ENCODE assay signal across 8 mouse cellular contexts in genomic region chr16:16213761-16214305, GRCm38 (mm10). TPM values are rescaled to one million over a fixed set of nuclear protein-coding genes. Genes with fewer than 3 reads are reported as not detected.
DNase-seq lines count a peak whose midpoint lies in the region; ATAC-seq and TF ChIP-seq lines count a peak whose summit lies in the region.

No protein-coding gene starts in this region.

- peak overlapping the region; percentile 92 for H3K9ac ChIP-seq in heart, embryonic 15.5 days
- H3K9ac ChIP-seq in intestine, embryonic 16.5 days (ENCODE audit: low read depth, low read length), result peak overlapping the region; percentile 80
- H3K9ac ChIP-seq in lung, postnatal 0 days (replicated peaks; ENCODE audit: low read depth), result peak overlapping the region; percentile 46

- H3K9me3 ChIP-seq in heart, embryonic 15.5 days (replicated peaks), result no peaks in the 10 kb centered on the region
- H3K9me3 ChIP-seq in intestine, embryonic 16.5 days (ENCODE audit: control insufficient read depth, low read length), result no peaks in the 10 kb centered on the region
- no peaks in the 10 kb centered on the region for H3K9me3 ChIP-seq in lung, postnatal 0 days (ENCODE audit: low read length)

- no peak for DNase-seq in heart, adult 8-10 months (ENCODE audit: low spot score)
- DNase-seq in lung, postnatal 0 days (ENCODE audit: low spot score), result no peak
- DNase-seq in ovary, postnatal 14 days (ENCODE audit: low spot score), result no peak
- DNase-seq in spleen, postnatal 36 days (ENCODE audit: low spot score in 2 of 2), result no peak

- no peaks in the 10 kb centered on the region for H3K36me3 ChIP-seq in heart, embryonic 15.5 days
- no peaks in the 10 kb centered on the region for H3K36me3 ChIP-seq in intestine, embryonic 16.5 days (ENCODE audit: control insufficient read depth, insufficient read depth, low read length)
- H3K36me3 ChIP-seq in lung, postnatal 0 days (ENCODE audit: insufficient read depth, low read length), result no peaks in the 10 kb centered on the region

- no peak for ATAC-seq in heart, embryonic 15.5 days (replicated peaks; ENCODE audit: insufficient number of reproducible peaks, insufficient read depth, low FRiP score, low read depth)
- peak; percentile 53 for ATAC-seq in intestine, embryonic 16.5 days
- ATAC-seq in lung, postnatal 0 days, result no peak
- no peak for ATAC-seq in cerebellum, adult (ENCODE audit: insufficient number of reproducible peaks, low FRiP score, low TSS enrichment)

- no peak for TF ChIP-seq EP300 in lung, postnatal 0 days (IDR thresholded peaks at IDR 0.05)

- H3K4me3 ChIP-seq in heart, embryonic 15.5 days, result peak overlapping the region; percentile 85
- peak overlapping the region; percentile 74 for H3K4me3 ChIP-seq in brown adipose tissue, adult 24 weeks (ENCODE audit: insufficient read depth, low read depth, low read length)
- H3K4me3 ChIP-seq in intestine, embryonic 16.5 days (ENCODE audit: low read length), result peak overlapping the region; percentile 74
- H3K4me3 ChIP-seq in lung, postnatal 0 days (ENCODE audit: low read depth, low read length), result peak overlapping the region; percentile 62

- peak overlapping the region; percentile 80 for H3K4me2 ChIP-seq in heart, embryonic 15.5 days
- peak overlapping the region; percentile 83 for H3K4me2 ChIP-seq in intestine, embryonic 16.5 days (ENCODE audit: low read depth, low read length)
- H3K4me2 ChIP-seq in lung, postnatal 0 days (replicated peaks; ENCODE audit: low read depth, low read length), result peak overlapping the region; percentile 94

- H3K27ac ChIP-seq in heart, embryonic 15.5 days, result peak overlapping the region; percentile 91
- 0 out of 2 replicates have a peak overlapping the region, but pooled peaks have one; percentile 23 for H3K27ac ChIP-seq in brown adipose tissue, adult 24 weeks (replicated peaks; ENCODE audit: low read depth, low read length)
- H3K27ac ChIP-seq in intestine, embryonic 16.5 days (ENCODE audit: low read length), result peak overlapping the region; percentile 83
- H3K27ac ChIP-seq in lung, postnatal 0 days (ENCODE audit: low read length), result peak overlapping the region; percentile 91

- H3K4me1 ChIP-seq in heart, embryonic 15.5 days (replicated peaks), result peaks cover 18% of the 10 kb centered on the region
- no peaks in the 10 kb centered on the region for H3K4me1 ChIP-seq in brown adipose tissue, adult 24 weeks (ENCODE audit: control insufficient read depth, insufficient read depth, insufficient read length, low read length)
- 0 out of 2 replicates have a peak, but pooled peaks cover 5% of the 10 kb centered on the region for H3K4me1 ChIP-seq in intestine, embryonic 16.5 days (ENCODE audit: control insufficient read depth, insufficient read depth, low read length)
- no peaks in the 10 kb centered on the region for H3K4me1 ChIP-seq in lung, postnatal 0 days (ENCODE audit: insufficient read depth, low read depth, low read length)

- no peaks in the 10 kb centered on the region for H3K27me3 ChIP-seq in heart, embryonic 15.5 days
- H3K27me3 ChIP-seq in intestine, embryonic 16.5 days (replicated peaks; ENCODE audit: control insufficient read depth, insufficient read depth, low read length), result peaks cover 3% of the 10 kb centered on the region; the same call in 1 of the 2 replicates
- peaks cover 6% of the 10 kb centered on the region; the same call in 1 of the 2 replicates for H3K27me3 ChIP-seq in lung, postnatal 0 days (replicated peaks; ENCODE audit: insufficient read depth, low read length)

- 1% methylated on average over 17 of the region's 17 CpGs for WGBS in heart, embryonic 15.5 days
- 3% methylated on average over 17 of the region's 17 CpGs for WGBS in intestine, embryonic 16.5 days
- 3% methylated on average over 17 of the region's 17 CpGs for WGBS in lung, postnatal 0 days

- no peak for TF ChIP-seq CTCF in lung, postnatal 0 days (IDR thresholded peaks at IDR 0.05)

RNA-seq across cellular contexts. Expression of gene Pkp2, which starts 0.7 kb away (rescaled TPM):
- 107 and 114 TPM in 2 replicates for polyA plus RNA-seq in heart, embryonic 15.5 days (2015; fragmentation: Nextera tagmentation; extraction: Ambion mirVana)
- 100 to 1,000 TPM; 140 to 155 (median 148) TPM for total RNA-seq in heart, adult 8-10 months (2022)
- polyA plus RNA-seq in brown adipose tissue, adult 24 weeks (2012; ENCODE audit: insufficient read depth, insufficient read length, missing spikeins), result 10.1 and 15.1 TPM in 2 replicates
- polyA plus RNA-seq in intestine, embryonic 16.5 days (2015; fragmentation: Nextera tagmentation; extraction: Ambion mirVana), result 26.6 and 29.3 TPM in 2 replicates
- polyA plus RNA-seq in lung, postnatal 0 days (2015; fragmentation: Nextera tagmentation; extraction: Ambion mirVana), result 28.9 and 30.9 TPM in 2 replicates

Comparison
In these comparisons a context has a peak if more than half of its experiments do, and no peak if none do; other contexts are left out.
1. H3K27ac ChIP-seq: peak in every context shown above with its lines; median percentile 91 in heart, embryonic 15.5 days; 91 in lung, postnatal 0 days; 83 in intestine, embryonic 16.5 days; 23 in brown adipose tissue, adult 24 weeks.